Comparison of ENCODE assay signal across 20 mouse cellular contexts in the genomic region with DNA sequence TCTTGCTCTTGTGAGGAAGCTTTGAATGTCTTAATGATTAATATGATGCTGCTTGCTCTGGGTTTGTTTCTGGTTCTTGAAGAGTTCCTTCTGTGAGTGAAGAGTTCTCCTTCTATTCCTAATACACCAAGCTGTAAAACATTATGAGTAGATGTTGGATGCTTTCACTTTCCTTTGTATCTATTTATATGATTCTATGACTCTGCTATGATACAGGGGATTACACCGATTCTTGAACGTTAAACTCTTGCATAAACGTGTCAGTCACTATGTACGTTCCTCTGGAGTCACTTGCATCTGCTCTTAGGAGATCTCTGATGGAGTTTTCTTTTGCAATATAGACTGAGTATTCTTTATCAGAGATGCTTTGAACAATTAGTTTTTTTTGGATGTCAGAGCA.
DNase-seq lines count a peak whose midpoint lies in the region; ATAC-seq and TF ChIP-seq lines count a peak whose summit lies in the region.
"Had no signal": no experiment of that assay in that cellular context is flagged by ENCODE, and none has a peak within 500 bp of the region (broad histone marks: within the 10 kb centered on the region; RNA-seq: fewer than 3 reads in every experiment).

No protein-coding gene starts in this region.

- no peak overlapping the region for H3K27ac ChIP-seq in midbrain, embryonic 11.5 days (ENCODE audit: low read depth, low read length)
- H3K27ac ChIP-seq in midbrain, embryonic 13.5 days: no peak overlapping the region
- H3K27ac ChIP-seq in CH12.LX (ENCODE audit: insufficient read depth, low read depth): no peak overlapping the region
- H3K27ac ChIP-seq: embryonic facial prominence, embryonic 13.5 days; forebrain, embryonic 12.5 days; heart, adult 2 months; heart, embryonic 15.5 days; hindbrain, embryonic 13.5 days; hindbrain, postnatal 0 days had no signal

- dilution Hi-C loops in CH12.LX (cut with MboI; ENCODE audit: extremely low pct_ligation_motif_present, extremely low pct_unique_long_range_greater_than_20kb, low sequenced_read_pairs): no loop called here

- 92% methylated on average over 4 of the region's 4 CpGs for WGBS in midbrain, embryonic 11.5 days
- 94% methylated on average over 4 of the region's 4 CpGs for WGBS in midbrain, embryonic 13.5 days

- in situ Hi-C loops in CH12.LX (cut with MboI; ENCODE audit: low pct_ligation_motif_present, low pct_unique_long_range_greater_than_20kb, low sequenced_read_pairs): no loop called here

- TF ChIP-seq RAD21 in CH12.LX (IDR thresholded peaks at IDR 0.05; ENCODE audit: low read depth, low read length): no peak

- no peak overlapping the region for H3K9ac ChIP-seq in midbrain, embryonic 11.5 days (ENCODE audit: low read length)
- H3K9ac ChIP-seq in midbrain, embryonic 13.5 days (replicated peaks): no peak overlapping the region
- no peak overlapping the region for H3K9ac ChIP-seq in CH12.LX (ENCODE audit: insufficient read depth, low read depth)
- H3K9ac ChIP-seq: embryonic facial prominence, embryonic 13.5 days; forebrain, embryonic 12.5 days; heart, embryonic 15.5 days; hindbrain, embryonic 13.5 days had no signal

- no peak overlapping the region for H3K4me3 ChIP-seq in midbrain, embryonic 11.5 days (ENCODE audit: low read depth, low read length)
- H3K4me3 ChIP-seq in midbrain, embryonic 13.5 days (replicated peaks): no peak overlapping the region
- no peak overlapping the region for H3K4me3 ChIP-seq in CH12.LX (replicated peaks in 1 of 3; ENCODE audit: low read depth in 2 of 3, low read length in 2 of 3, poor library complexity in 1 of 3)
- H3K4me3 ChIP-seq: embryonic facial prominence, embryonic 13.5 days; forebrain, embryonic 12.5 days; heart, adult 2 months; heart, embryonic 15.5 days; hindbrain, embryonic 13.5 days had no signal

- H3K79me2 ChIP-seq in CH12.LX (replicated peaks; ENCODE audit: control insufficient read depth, extremely low read depth, insufficient read depth, poor library complexity, severe bottlenecking): no peaks in the 10 kb centered on the region

- no peak for ATAC-seq in midbrain, embryonic 11.5 days (ENCODE audit: low FRiP score)
- ATAC-seq in midbrain, embryonic 13.5 days: no peak
- ATAC-seq in common myeloid progenitor, adult 5-6 weeks (replicated peaks; ENCODE audit: low read depth, poor library complexity, severe bottlenecking): 0 out of 2 replicates have a peak, but pooled peaks have one; percentile 11
- ATAC-seq: forebrain, embryonic 16.5 days; hindbrain, postnatal 0 days had no signal

- no peak overlapping the region for H3K4me2 ChIP-seq in midbrain, embryonic 11.5 days
- H3K4me2 ChIP-seq in midbrain, embryonic 13.5 days (replicated peaks): no peak overlapping the region
- H3K4me2 ChIP-seq in CH12.LX (ENCODE audit: insufficient read depth, low read depth, poor library complexity, severe bottlenecking): peak overlapping the region; percentile 56
- H3K4me2 ChIP-seq: embryonic facial prominence, embryonic 13.5 days; forebrain, embryonic 12.5 days; heart, embryonic 11.5 days; heart, embryonic 15.5 days; hindbrain, embryonic 13.5 days had no signal

- TF ChIP-seq POLR2A in CH12.LX (IDR thresholded peaks at IDR 0.05; ENCODE audit: low read depth, low read length): no peak

- H3K36me3 ChIP-seq in midbrain, embryonic 11.5 days (ENCODE audit: control insufficient read depth, insufficient read depth, low read length): no peaks in the 10 kb centered on the region
- H3K36me3 ChIP-seq in midbrain, embryonic 13.5 days: no peaks in the 10 kb centered on the region
- H3K36me3 ChIP-seq in CH12.LX (replicated peaks in 1 of 2; ENCODE audit: control insufficient read depth in 1 of 2, insufficient read depth in 1 of 2, low read length in 1 of 2): no peaks in the 10 kb centered on the region
- H3K36me3 ChIP-seq: embryonic facial prominence, embryonic 13.5 days; forebrain, embryonic 12.5 days; heart, embryonic 15.5 days; hindbrain, embryonic 13.5 days had no signal

- DNase-seq in midbrain, embryonic 11.5 days (ENCODE audit: low spot score, missing footprints): peak; percentile 8
- DNase-seq in CH12.LX (ENCODE audit: extremely low read depth): no peak
- no peak for DNase-seq in T-cell, adult 2 months (ENCODE audit: low spot score)
- DNase-seq in frontal cortex, postnatal 10 days (ENCODE audit: low spot score in 2 of 2): no peak
- DNase-seq: adrenal gland, postnatal 10 days; cerebellum, adult 11 months; cerebellum, adult 9-10 months; cerebellum, postnatal 25 days; gastrocnemius, postnatal 14 days; heart, adult 2 months; heart, postnatal 14 days had no signal

- no peaks in the 10 kb centered on the region for H3K4me1 ChIP-seq in midbrain, embryonic 11.5 days (ENCODE audit: control insufficient read depth, insufficient read depth, low read length)
- H3K4me1 ChIP-seq in midbrain, embryonic 13.5 days (replicated peaks): no peaks in the 10 kb centered on the region
- H3K4me1 ChIP-seq in CH12.LX (ENCODE audit: control insufficient read depth in 1 of 2, insufficient read depth in 2 of 2): no peaks in the 10 kb centered on the region
- H3K4me1 ChIP-seq: embryonic facial prominence, embryonic 13.5 days; forebrain, embryonic 12.5 days; heart, embryonic 15.5 days; hindbrain, embryonic 13.5 days had no signal

- TF ChIP-seq EP300 in CH12.LX (IDR thresholded peaks at IDR 0.05; ENCODE audit: low read length): no peak

- TF ChIP-seq CTCF in CH12.LX (conservative IDR thresholded peaks at IDR 0.05 in 1 of 2, IDR thresholded peaks at IDR 0.05 in 1 of 2; ENCODE audit: low read depth in 2 of 2, low read length in 2 of 2): no peak

- no peaks in the 10 kb centered on the region for H3K9me3 ChIP-seq in midbrain, embryonic 11.5 days (ENCODE audit: control insufficient read depth, low read length)
- H3K9me3 ChIP-seq in midbrain, embryonic 13.5 days: no peaks in the 10 kb centered on the region
- H3K9me3 ChIP-seq in CH12.LX (replicated peaks; ENCODE audit: low read length): no peaks in the 10 kb centered on the region
- H3K9me3 ChIP-seq: embryonic facial prominence, embryonic 13.5 days; forebrain, embryonic 12.5 days; heart, embryonic 15.5 days; hindbrain, embryonic 13.5 days had no signal

- H3K27me3 ChIP-seq in midbrain, embryonic 11.5 days (ENCODE audit: control insufficient read depth, insufficient read depth, low read length): no peaks in the 10 kb centered on the region
- H3K27me3 ChIP-seq in midbrain, embryonic 13.5 days: no peaks in the 10 kb centered on the region
- H3K27me3 ChIP-seq in CH12.LX (replicated peaks): no peaks in the 10 kb centered on the region
- H3K27me3 ChIP-seq: embryonic facial prominence, embryonic 13.5 days; forebrain, embryonic 12.5 days; heart, embryonic 15.5 days; hindbrain, embryonic 13.5 days had no signal

TF ChIP-seq in CH12.LX, 34 proteins besides CTCF, POLR2A, EP300 and RAD21:
- no peak for TF ChIP-seq E2F4 (IDR thresholded peaks at IDR 0.05; ENCODE audit: insufficient replicate concordance, low read depth, low read length)
- no peak for TF ChIP-seq KAT2A (IDR thresholded peaks at IDR 0.05; ENCODE audit: insufficient replicate concordance, low read length)
- TF ChIP-seq ZMIZ1 (IDR thresholded peaks at IDR 0.05; ENCODE audit: low read depth, low read length): no peak
- TF ChIP-seq CHD1 (IDR thresholded peaks at IDR 0.05; ENCODE audit: low read depth, low read length): no peak
- TF ChIP-seq GABPA (IDR thresholded peaks at IDR 0.05; ENCODE audit: insufficient replicate concordance, low read depth, low read length): no peak
- no peak for TF ChIP-seq JUND (conservative IDR thresholded peaks at IDR 0.05; ENCODE audit: low read depth, low read length)
- TF ChIP-seq ETS1 (conservative IDR thresholded peaks at IDR 0.05; ENCODE audit: low read depth, low read length): no peak
- no peak for TF ChIP-seq UBTF (IDR thresholded peaks at IDR 0.05; ENCODE audit: low read depth, low read length)
- TF ChIP-seq USF2 (conservative IDR thresholded peaks at IDR 0.05; ENCODE audit: low read depth, low read length): no peak
